In the genomic region with DNA sequence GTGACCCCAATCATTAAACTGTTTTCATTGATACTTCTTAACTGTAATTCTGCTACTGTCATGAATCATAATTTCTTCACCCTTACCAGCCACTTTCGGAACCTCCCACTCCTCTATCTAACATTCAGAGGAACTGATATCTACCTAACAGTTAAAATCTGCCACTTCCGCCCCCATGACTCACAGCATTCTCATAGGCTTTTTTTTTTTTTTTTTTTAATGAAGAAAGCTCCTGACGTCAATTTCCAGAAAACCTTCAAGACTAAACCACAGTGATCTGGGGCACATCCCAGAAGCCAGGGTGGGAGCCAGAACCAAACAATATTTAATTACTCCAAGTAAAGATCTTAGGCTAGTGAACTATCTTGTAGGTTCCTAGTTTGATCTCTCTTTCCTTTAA, we compare ENCODE assay signal across 20 mouse cellular contexts. TPM values are rescaled to one million over a fixed set of nuclear protein-coding genes. Genes with fewer than 3 reads are reported as not detected.
A peak's percentile ranks its signal among the peaks of the same experiment; 100 is the strongest.
DNase-seq lines count a peak whose midpoint lies in the region; ATAC-seq and TF ChIP-seq lines count a peak whose summit lies in the region.
"Had no signal": no experiment of that assay in that cellular context is flagged by ENCODE, and none has a peak within 500 bp of the region (broad histone marks: within the 10 kb centered on the region; RNA-seq: fewer than 3 reads in every experiment).

No protein-coding gene starts in this region.

- DNase-seq in B cell, adult 2 months = peak; percentile 64 to 65
- no peak for DNase-seq in c-Kit-positive CD71-positive TER-119-positive erythroid progenitor cells, embryonic 14.5 days (ENCODE audit: low spot score)
- no peak for DNase-seq in midbrain, postnatal 0 days (ENCODE audit: low spot score)
- DNase-seq in right cerebral cortex, adult 18-20 months = no peak
- DNase-seq: adrenal gland, postnatal 36 days; cerebellum, adult 11-12 months; embryo, embryonic 11 days; kidney, adult 9 months; liver, embryonic 13.5 days; lung, postnatal 4 days had no signal

- no peak overlapping the region for H3K4me3 ChIP-seq in small intestine, adult 2 months (ENCODE audit: low read depth, low read length)
- H3K4me3 ChIP-seq in midbrain, postnatal 0 days (ENCODE audit: low read depth, low read length) = no peak overlapping the region
- H3K4me3 ChIP-seq: erythroblast, embryonic 14.5 days; liver, embryonic 13.5 days had no signal

- H3K9me3 ChIP-seq in midbrain, postnatal 0 days (ENCODE audit: low read length) = no peaks in the 10 kb centered on the region
- H3K9me3 ChIP-seq: liver, embryonic 13.5 days had no signal

- H3K9ac ChIP-seq in midbrain, postnatal 0 days (replicated peaks; ENCODE audit: low read length, poor library complexity, severe bottlenecking) = no peak overlapping the region
- H3K9ac ChIP-seq: hindbrain, embryonic 14.5 days; liver, embryonic 13.5 days had no signal

- no peaks in the 10 kb centered on the region for H3K27me3 ChIP-seq in small intestine, adult 2 months (ENCODE audit: control insufficient read depth, insufficient read depth, low read length)
- H3K27me3 ChIP-seq in midbrain, postnatal 0 days (ENCODE audit: insufficient read depth, low read length) = no peaks in the 10 kb centered on the region
- H3K27me3 ChIP-seq: liver, embryonic 13.5 days; Patski had no signal

- H3K4me2 ChIP-seq in midbrain, postnatal 0 days (ENCODE audit: low read depth, low read length, poor library complexity, severe bottlenecking) = no peak overlapping the region
- H3K4me2 ChIP-seq: hindbrain, embryonic 14.5 days; liver, embryonic 13.5 days had no signal

- TF ChIP-seq CTCF in small intestine, adult 2 months (IDR thresholded peaks at IDR 0.05; ENCODE audit: extremely low read depth, insufficient read length, insufficient replicate concordance, low read depth, low read length) = no peak
- TF ChIP-seq CTCF in midbrain, postnatal 0 days (IDR thresholded peaks at IDR 0.05) = no peak

- TF ChIP-seq POLR2A in small intestine, adult 2 months (IDR thresholded peaks at IDR 0.05; ENCODE audit: low read depth, low read length) = no peak

- no peaks in the 10 kb centered on the region for H3K36me3 ChIP-seq in small intestine, adult 2 months (ENCODE audit: control insufficient read depth, insufficient read depth, low read length)
- H3K36me3 ChIP-seq in midbrain, postnatal 0 days (ENCODE audit: insufficient read depth, low read length) = no peaks in the 10 kb centered on the region
- H3K36me3 ChIP-seq: liver, embryonic 13.5 days had no signal

- ATAC-seq in CD4-positive, CD25-positive, alpha-beta regulatory T cell, adult 4 months = peak; percentile 65
- ATAC-seq in hematopoietic stem cell, adult 5-6 weeks (replicated peaks in 1 of 2; ENCODE audit: insufficient read depth in 1 of 2, low FRiP score in 2 of 2, low TSS enrichment in 1 of 2, low read depth in 1 of 2, poor library complexity in 2 of 2, severe bottlenecking in 2 of 2) = peak; percentile 6 to 30; a peak in 1 of 4 replicates
- no peak for ATAC-seq in midbrain, postnatal 0 days (ENCODE audit: low FRiP score)
- ATAC-seq: Patski had no signal

- 63% methylated on average over 3 of the region's 3 CpGs for WGBS in small intestine, adult 2 months
- 84% methylated on average over 3 of the region's 3 CpGs for WGBS in midbrain, postnatal 0 days

- no peaks in the 10 kb centered on the region for H3K4me1 ChIP-seq in small intestine, adult 2 months (ENCODE audit: control insufficient read depth, insufficient read depth, insufficient read length, low read length)
- H3K4me1 ChIP-seq in midbrain, postnatal 0 days (ENCODE audit: insufficient read depth, low read length) = no peaks in the 10 kb centered on the region
- H3K4me1 ChIP-seq: liver, embryonic 13.5 days had no signal

- H3K27ac ChIP-seq in small intestine, adult 2 months (ENCODE audit: insufficient read depth, low read depth, low read length) = peak overlapping the region; percentile 22; the same call in 1 of the 2 replicates
- no peak overlapping the region for H3K27ac ChIP-seq in midbrain, postnatal 0 days (ENCODE audit: low read depth, low read length)
- H3K27ac ChIP-seq: hindbrain, embryonic 14.5 days; liver, embryonic 13.5 days had no signal

RNA-seq across cellular contexts. Expression of a gene that starts 4.8 kb away (rescaled TPM):
- 1,000 to 10,000 TPM in 1 of 2 experiments, 100 to 1,000 TPM in 1; 983 to 1,169 TPM for polyA plus RNA-seq in CD4-positive, CD25-positive, alpha-beta regulatory T cell, adult 4 months (2017; shearing (Covaris generic))
- 263 and 291 TPM in 2 replicates for total RNA-seq in hematopoietic stem cell, adult 5-6 weeks (2017)
- polyA plus RNA-seq in small intestine, adult 2 months (2012; rRNA removed) = 2.7 and 3.2 TPM in 2 replicates
- 7.5 and 7.8 TPM in 2 replicates for total RNA-seq in midbrain, postnatal 0 days (2014; rRNA removed)
- polyA plus RNA-seq in midbrain, postnatal 0 days (2015; fragmentation: Nextera tagmentation; extraction: Ambion mirVana) = 6.5 and 7.5 TPM in 2 replicates
- polyA plus RNA-seq: erythroblast, embryonic 14.5 days; Patski had no signal

RNA-seq across cellular contexts. Expression of a gene that starts 41.0 kb away (rescaled TPM):
- not detected for polyA plus RNA-seq in CD4-positive, CD25-positive, alpha-beta regulatory T cell, adult 4 months (2017; shearing (Covaris generic))
- not detected in 2 replicates for total RNA-seq in hematopoietic stem cell, adult 5-6 weeks (2017)
- not detected in 2 replicates for polyA plus RNA-seq in small intestine, adult 2 months (2012; rRNA removed)
- not detected in 2 replicates for total RNA-seq in midbrain, postnatal 0 days (2014; rRNA removed)
- polyA plus RNA-seq in midbrain, postnatal 0 days (2015; fragmentation: Nextera tagmentation; extraction: Ambion mirVana) = not detected in 2 replicates
- total RNA-seq: adrenal gland, postnatal 36 days; gastrocnemius, postnatal 4 days; layer of hippocampus, adult 18-20 months; left cerebral cortex, postnatal 10 days had no signal
- polyA plus RNA-seq: erythroblast, embryonic 14.5 days; heart, embryonic 16.5 days; hindbrain, embryonic 14.5 days; liver, embryonic 13.5 days; Patski had no signal

Comparison
In these comparisons a context has a peak if more than half of its experiments do, and no peak if none do; other contexts are left out.
1. DNase-seq: peak in B cell, adult 2 months (2 of 2); none in c-Kit-positive CD71-positive TER-119-positive erythroid progenitor cells, embryonic 14.5 days (single experiment), midbrain, postnatal 0 days (single experiment) and right cerebral cortex, adult 18-20 months (single experiment).
2. RNA of a gene that starts 4.8 kb away (polyA plus RNA-seq): 983 to 1,169 TPM in CD4-positive, CD25-positive, alpha-beta regulatory T cell, adult 4 months; 6.5 to 7.5 TPM in midbrain, postnatal 0 days and 2.7 to 3.2 TPM in small intestine, adult 2 months; every median in the first group is over 100 times any median in the second.